Mouse (Mus musculus) liver, adult 2 months (tissue): ENCODE measurements at regions not wholly inside any gene's neighbourhood (a gene's known extent, or its start where the extent isn't known, plus 50 kb on each side); places are given as distances from the start of the nearest gene placed in this dataset.

Experiments used
- DNase-seq: peaks from one replicate; pipeline ENCODE4 v3.0.0-alpha.2; 2011; ENCODE audit warnings: low read depth, low spot score; ENCODE audit errors: extremely low read depth
- H3K27ac ChIP-seq: fragments of 200-500 bp; replicated peaks from 2 replicates; pipeline ENCODE4 v1.5.1; 2012; ENCODE audit warnings: low read depth, mild to moderate bottlenecking, control low read depth, inconsistent platforms, low read length; ENCODE audit not compliant: insufficient read depth
- H3K27me3 ChIP-seq: fragments of 200-500 bp; 2 replicates; pipeline ENCODE4 v1.6.1; 2012; ENCODE audit warnings: mild to moderate bottlenecking, moderate library complexity, low read length, inconsistent platforms; ENCODE audit not compliant: control insufficient read depth, insufficient read depth
- H3K36me3 ChIP-seq: fragments of 200-500 bp; 2 replicates; pipeline ENCODE4 v1.6.1; 2012; ENCODE audit warnings: low read length, inconsistent platforms; ENCODE audit not compliant: control insufficient read depth, insufficient read depth
- H3K4me1 ChIP-seq: fragments of 200-500 bp; 2 replicates; pipeline ENCODE4 v1.6.1; 2011; ENCODE audit warnings: low read length; ENCODE audit not compliant: control insufficient read depth, insufficient read depth
- H3K4me3 ChIP-seq: fragments of 200-500 bp; 2 replicates; pipeline ENCODE4 v1.5.1; 2011; ENCODE audit warnings: low read depth, mild to moderate bottlenecking, control low read depth, low read length, moderate library complexity; ENCODE audit not compliant: insufficient read depth
- H3K79me2 ChIP-seq: fragments of 200-500 bp; 2 replicates; pipeline ENCODE4 v1.6.1; 2012; ENCODE audit warnings: inconsistent platforms, mild to moderate bottlenecking, low read length, moderate library complexity; ENCODE audit not compliant: control insufficient read depth, insufficient read depth
- H3K9ac ChIP-seq: fragments of 200-500 bp; 2 replicates; pipeline ENCODE4 v1.6.1; 2012; ENCODE audit warnings: low read depth, mild to moderate bottlenecking, control low read depth, inconsistent platforms, low read length
- CTCF ChIP-seq: fragments of 200-500 bp; IDR thresholded peaks from 2 replicates; pipeline ENCODE4 v1.5.1; 2011; ENCODE audit warnings: low read depth, low read length, control low read depth
- POLR2A ChIP-seq: fragments of 200-500 bp; IDR thresholded peaks from 2 replicates; pipeline ENCODE4 v1.6.1; 2011; ENCODE audit warnings: low read length, control low read depth; ENCODE audit not compliant: insufficient read depth; ENCODE audit errors: extremely low read depth
- WGBS: fragments of 180-500 bp; shearing (Covaris S2); methylation state at CpG from one replicate; pipeline ENCODE4 v1.1.7; 2018; 5-methylcytosine and 5-hydroxymethylcytosine counted together

DNA sequence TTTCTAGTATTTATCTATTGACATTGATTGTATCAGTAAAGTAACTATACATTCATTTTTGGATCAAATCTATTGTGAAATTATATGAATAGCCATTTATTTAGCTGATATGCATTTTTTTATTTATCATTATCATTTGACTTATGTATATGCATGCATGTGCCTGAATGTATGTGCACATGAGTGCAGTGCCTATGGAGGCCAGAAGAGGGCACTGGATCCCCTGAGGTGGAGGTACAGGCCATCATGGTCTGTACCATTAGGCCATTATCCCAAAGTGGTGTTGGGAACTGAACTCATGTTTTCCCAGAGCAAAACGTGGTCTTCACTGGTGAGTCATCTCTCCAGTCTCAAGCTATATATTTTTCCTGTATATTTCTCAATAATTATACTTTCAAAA is 63.5 kb upstream of the Nrsn1 start:
- Histone ChIP-seq H3K27ac (no peak overlapping the region), H3K36me3 (no peaks in the 10 kb centered on the region), H3K4me3 (no peak overlapping the region), H3K4me1 (no peaks in the 10 kb centered on the region), H3K27me3 (no peaks in the 10 kb centered on the region), H3K9ac (no peak overlapping the region), H3K79me2 (no peaks in the 10 kb centered on the region)
- TF ChIP-seq POLR2A (no peak), CTCF (no peak)
- DNase-seq = no peak
- WGBS = 87% methylated on average over 1 of the region's 1 CpGs
